Mouse (Mus musculus) neural tube, embryonic 13.5 days (tissue): ENCODE measurements around the gene Rilpl1. TPM values are rescaled to one million over a fixed set of nuclear protein-coding genes. Genes with fewer than 3 reads are reported as not detected.
A peak's percentile ranks its signal among the peaks of the same experiment; 100 is the strongest.

ENCODE experiments used
- ATAC-seq: fragments of 200-750 bp; cut with Nextera tagmentation; 2 replicates; pipeline ENCODE4 v1.8.0; 2017; ENCODE audit warnings: low read depth, mild to moderate bottlenecking, moderate TSS enrichment, moderate library complexity
- H3K27ac ChIP-seq: fragments of 300-500 bp; sonication (generic); replicated peaks from 2 replicates; pipeline ENCODE4 v1.5.1; 2015; ENCODE audit warnings: moderate library complexity, mild to moderate bottlenecking, inconsistent platforms
- H3K27me3 ChIP-seq: fragments of 300-500 bp; sonication (generic); 2 replicates; pipeline ENCODE4 v1.6.1; 2015; ENCODE audit warnings: mild to moderate bottlenecking, inconsistent platforms
- H3K36me3 ChIP-seq: fragments of 300-500 bp; sonication (generic); 2 replicates; pipeline ENCODE4 v1.6.1; 2015; ENCODE audit warnings: mild to moderate bottlenecking, inconsistent platforms
- H3K4me1 ChIP-seq: fragments of 300-500 bp; sonication (generic); replicated peaks from 2 replicates; pipeline ENCODE4 v1.6.1; 2015; ENCODE audit warnings: inconsistent platforms
- H3K4me2 ChIP-seq: fragments of 300-500 bp; sonication (generic); 2 replicates; pipeline ENCODE4 v1.6.1; 2015; ENCODE audit warnings: inconsistent platforms, mild to moderate bottlenecking, moderate library complexity
- H3K4me3 ChIP-seq: fragments of 300-500 bp; sonication (generic); 2 replicates; pipeline ENCODE4 v1.5.1; 2015; ENCODE audit warnings: mild to moderate bottlenecking, inconsistent platforms
- H3K9ac ChIP-seq: fragments of 300-500 bp; sonication (generic); 2 replicates; pipeline ENCODE4 v1.6.1; 2015; ENCODE audit warnings: moderate library complexity, mild to moderate bottlenecking, inconsistent platforms
- H3K9me3 ChIP-seq: fragments of 300-500 bp; sonication (generic); 2 replicates; pipeline ENCODE4 v1.6.1; 2016; ENCODE audit warnings: inconsistent platforms
- WGBS: fragments of 180-500 bp; shearing (Covaris S2); methylation state at CpG from one replicate; pipeline ENCODE4 v1.1.7; 2015; 5-methylcytosine and 5-hydroxymethylcytosine counted together
- polyA plus RNA-seq: library from polyadenylated mRNA; unstranded; fragments of >200 nt; fragmentation: Nextera tagmentation; extraction: Ambion mirVana; gene quantifications from 2 replicates; pipeline ENCODE4 v1.2.1, GENCODE M21; 2015

Gene Rilpl1
- polyA plus RNA-seq, 1 experiment from 2014 or later = 14.4 TPM

- WGBS = under 1% methylated on average over 81 of the region's 89 CpGs
- Histone ChIP-seq H3K9ac (peak overlapping the region; percentile 88), H3K27me3 (no peaks in the 10 kb centered on the region), H3K36me3 (peaks cover 30% of the 10 kb centered on the region), H3K4me3 (peak overlapping the region; percentile 87), H3K27ac (peak overlapping the region; percentile 86), H3K4me1 (peaks cover 21% of the 10 kb centered on the region), H3K9me3 (no peaks in the 10 kb centered on the region), H3K4me2 (peak overlapping the region; percentile 84)
- peak; percentile 78 for ATAC-seq
Measured at GRCm38 (mm10) chr5:124540905-124541601, 9.9 kb upstream of the Rilpl1 start.

DNA sequence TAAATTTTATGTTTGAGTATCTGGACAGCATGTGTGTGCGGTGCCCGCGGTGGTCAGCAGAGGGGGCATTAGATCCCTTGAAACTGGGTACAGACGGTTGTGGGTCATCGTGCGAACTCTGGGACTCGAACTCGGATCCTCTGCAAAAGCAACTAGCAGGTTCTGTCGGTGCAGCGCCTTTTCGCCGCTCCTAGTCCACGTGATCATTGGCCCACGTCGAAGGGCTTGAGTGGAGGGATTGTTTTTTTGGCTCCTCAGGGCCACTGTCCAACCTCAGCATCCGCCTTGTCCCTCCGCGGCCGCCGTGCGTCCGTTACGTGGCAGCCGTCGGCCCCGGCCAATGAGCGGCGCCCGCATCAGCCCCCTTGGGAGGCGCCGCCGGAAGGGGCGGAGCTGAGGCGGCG lies 9.2 kb upstream of the Rilpl1 start, which contains the start of gene Tmed2:
Gene Tmed2 (plus strand): TSS at position 313 of the 404 bp plus-strand sequence.
- under 1% methylated on average over 35 of the region's 35 CpGs for WGBS
- peaks cover 23% of the 10 kb centered on the region for H3K36me3 ChIP-seq
- peak within 1 kb of the TSS; percentile 84 for H3K4me2 ChIP-seq
- ATAC-seq = peak; percentile 96
- peak within 1 kb of the TSS; percentile 88 for H3K9ac ChIP-seq
- H3K4me1 ChIP-seq = peaks cover 21% of the 10 kb centered on the region
- H3K27ac ChIP-seq = peak within 1 kb of the TSS; percentile 86
- H3K27me3 ChIP-seq = no peaks in the 10 kb centered on the region
- no peaks in the 10 kb centered on the region for H3K9me3 ChIP-seq
- H3K4me3 ChIP-seq = peak within 1 kb of the TSS; percentile 87

GRCm38 (mm10) chr5:124539905-124540304 lies 8.7 kb upstream of the Rilpl1 start:
- no peak for ATAC-seq
- H3K36me3 ChIP-seq = peaks cover 18% of the 10 kb centered on the region
- peak overlapping the region; percentile 70 for H3K27ac ChIP-seq
- H3K27me3 ChIP-seq = no peaks in the 10 kb centered on the region
- H3K9me3 ChIP-seq = no peaks in the 10 kb centered on the region
- H3K4me3 ChIP-seq = peak overlapping the region; percentile 87
- no peak overlapping the region for H3K9ac ChIP-seq
- H3K4me1 ChIP-seq = peaks cover 21% of the 10 kb centered on the region
- peak overlapping the region; percentile 38 for H3K4me2 ChIP-seq
- WGBS = 76% methylated on average over 4 of the region's 4 CpGs

DNA sequence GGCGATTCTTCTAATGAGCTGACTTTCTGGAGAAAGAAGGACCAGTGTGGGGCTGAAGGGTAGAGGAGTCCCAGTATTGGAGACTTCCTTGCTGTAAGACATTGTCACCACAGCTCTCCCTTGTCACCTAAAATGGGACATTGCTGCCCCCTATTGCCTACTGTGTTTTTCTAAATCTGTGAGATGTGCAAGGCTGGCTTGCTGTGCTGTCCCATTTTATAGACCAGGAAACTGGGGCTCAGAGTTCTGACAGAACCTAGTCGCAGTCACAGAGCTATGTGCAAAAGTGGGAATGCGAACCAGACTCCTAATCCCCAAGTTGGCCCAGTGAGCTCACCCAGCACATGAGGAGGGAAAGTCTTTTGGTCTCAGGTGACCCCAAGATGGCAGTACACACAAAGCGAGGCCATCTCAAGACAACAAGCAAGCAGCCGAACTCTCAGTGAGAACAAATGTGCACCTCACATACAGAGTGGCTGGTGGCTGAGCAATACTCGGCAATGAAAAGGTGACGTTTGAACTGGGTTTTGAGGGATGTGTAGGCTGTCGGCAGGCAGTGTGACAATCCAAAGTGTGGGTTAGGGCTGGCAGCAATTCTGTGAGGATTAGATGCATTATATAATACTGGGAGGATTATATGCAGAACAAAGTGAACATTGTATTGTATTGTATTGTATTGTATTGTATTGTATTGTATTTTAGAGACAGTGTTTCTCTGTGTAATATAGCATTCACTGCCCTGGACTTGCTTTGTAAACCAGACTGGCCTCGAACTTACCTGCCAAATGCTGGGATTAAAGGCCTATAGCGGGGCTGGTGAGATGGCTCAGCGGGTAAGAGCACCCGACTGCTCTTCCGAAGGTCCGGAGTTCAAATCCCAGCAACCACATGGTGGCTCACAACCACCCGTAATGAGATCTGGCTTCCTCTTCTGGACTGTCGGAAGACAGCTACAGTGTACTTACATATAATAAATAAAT lies 7.9 kb upstream of the Rilpl1 start:
- Histone ChIP-seq H3K9me3 (no peaks in the 10 kb centered on the region), H3K4me3 (no peak overlapping the region), H3K4me1 (peaks cover 21% of the 10 kb centered on the region), H3K9ac (no peak overlapping the region), H3K27ac (no peak overlapping the region), H3K4me2 (no peak overlapping the region), H3K27me3 (no peaks in the 10 kb centered on the region), H3K36me3 (peaks cover 10% of the 10 kb centered on the region)
- 80% methylated on average over 16 of the region's 16 CpGs for WGBS
- ATAC-seq = no peak

DNA sequence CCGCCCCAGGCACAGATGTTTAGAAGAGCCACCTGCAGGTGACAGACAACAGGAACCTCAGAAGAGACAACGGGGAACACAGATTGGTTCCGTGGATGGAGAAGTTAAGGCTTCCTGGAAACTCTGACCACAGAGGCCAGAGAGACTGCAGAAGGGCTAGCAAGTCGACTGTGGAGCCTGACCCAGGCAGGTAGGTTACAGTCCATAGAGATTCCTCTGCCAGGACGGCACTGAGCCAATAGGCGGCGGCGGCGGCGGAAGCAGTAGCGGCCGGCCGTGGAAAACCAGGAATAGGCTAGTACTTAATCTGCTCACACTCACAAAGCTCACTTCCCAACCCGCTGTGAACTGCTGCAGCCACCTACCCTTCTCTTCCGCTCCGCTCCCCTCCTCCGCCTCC lies 5.6 kb upstream of the Rilpl1 start:
- Histone ChIP-seq H3K9me3 (no peaks in the 10 kb centered on the region), H3K36me3 (no peaks in the 10 kb centered on the region), H3K4me3 (peak overlapping the region; percentile 15; the same call in 1 of the 2 replicates), H3K27ac (no peak overlapping the region), H3K4me1 (peaks cover 16% of the 10 kb centered on the region), H3K9ac (peak overlapping the region; percentile 53), H3K27me3 (no peaks in the 10 kb centered on the region), H3K4me2 (peak overlapping the region; percentile 41)
- ATAC-seq = no peak
- WGBS = 4% methylated on average over 17 of the region's 17 CpGs

GRCm38 (mm10) chr5:124535016-124535415 lies 3.8 kb upstream of the Rilpl1 start:
- WGBS = 71% methylated on average over 5 of the region's 5 CpGs
- Histone ChIP-seq H3K4me1 (peaks cover 22% of the 10 kb centered on the region), H3K27ac (no peak overlapping the region), H3K36me3 (no peaks in the 10 kb centered on the region), H3K27me3 (no peaks in the 10 kb centered on the region), H3K9me3 (no peaks in the 10 kb centered on the region), H3K9ac (no peak overlapping the region), H3K4me2 (no peak overlapping the region), H3K4me3 (no peak overlapping the region)
- ATAC-seq = no peak

- Histone ChIP-seq H3K9ac (no peak overlapping the region; the same call in 1 of the 2 replicates), H3K36me3 (no peaks in the 10 kb centered on the region), H3K4me3 (no peak overlapping the region), H3K4me2 (0 out of 2 replicates have a peak overlapping the region, but pooled peaks have one; percentile 81), H3K27me3 (no peaks in the 10 kb centered on the region), H3K27ac (0 out of 2 replicates have a peak overlapping the region, but pooled peaks have one; percentile 28), H3K9me3 (no peaks in the 10 kb centered on the region), H3K4me1 (peaks cover 43% of the 10 kb centered on the region)
- 41% methylated on average over 7 of the region's 7 CpGs for WGBS
- ATAC-seq = no peak
Measured at GRCm38 (mm10) chr5:124532451-124532850, 1.3 kb upstream of the Rilpl1 start.

- H3K4me1 ChIP-seq = peaks cover 39% of the 10 kb centered on the region
- peak; percentile 74 for ATAC-seq
- 15% methylated on average over 14 of the region's 14 CpGs for WGBS
Measured at GRCm38 (mm10) chr5:124531583-124531930, 366 bp upstream of the Rilpl1 start.

GRCm38 (mm10) chr5:124529697-124530096 lies 1.5 kb downstream of the Rilpl1 start:
- ATAC-seq = no peak
- no peaks in the 10 kb centered on the region for H3K9me3 ChIP-seq
- peak overlapping the region; percentile 77 for H3K9ac ChIP-seq
- H3K36me3 ChIP-seq = peaks cover under 1% of the 10 kb centered on the region; the same call in 1 of the 2 replicates
- H3K4me2 ChIP-seq = peak overlapping the region; percentile 81
- no peak overlapping the region for H3K27ac ChIP-seq
- H3K4me1 ChIP-seq = peaks cover 38% of the 10 kb centered on the region
- H3K4me3 ChIP-seq = peak overlapping the region; percentile 77
- 63% methylated on average over 8 of the region's 8 CpGs for WGBS
- H3K27me3 ChIP-seq = no peaks in the 10 kb centered on the region

More at GRCm38 (mm10) chr5:124531583-124531930, 366 bp upstream of the Rilpl1 start:
- Histone ChIP-seq H3K4me2 (peak overlapping the region; percentile 81), H3K36me3 (no peaks in the 10 kb centered on the region), H3K27ac (peak overlapping the region; percentile 84), H3K27me3 (no peaks in the 10 kb centered on the region), H3K9me3 (no peaks in the 10 kb centered on the region), H3K4me3 (peak overlapping the region; percentile 77), H3K9ac (peak overlapping the region; percentile 77)

GRCm38 (mm10) chr5:124529191-124529651 lies 2.0 kb downstream of the Rilpl1 start:
- H3K36me3 ChIP-seq = peaks cover 3% of the 10 kb centered on the region; the same call in 1 of the 2 replicates
- ATAC-seq = no peak
- H3K9ac ChIP-seq = peak overlapping the region; percentile 77
- H3K27ac ChIP-seq = peak overlapping the region; percentile 38; the same call in 1 of the 2 replicates
- peaks cover 38% of the 10 kb centered on the region for H3K4me1 ChIP-seq
- WGBS = 24% methylated on average over 8 of the region's 8 CpGs
- H3K4me2 ChIP-seq = peak overlapping the region; percentile 81
- no peaks in the 10 kb centered on the region for H3K9me3 ChIP-seq
- H3K4me3 ChIP-seq = peak overlapping the region; percentile 77
- no peaks in the 10 kb centered on the region for H3K27me3 ChIP-seq

- Histone ChIP-seq H3K9ac (peak overlapping the region; percentile 77), H3K27ac (peak overlapping the region; percentile 38), H3K9me3 (no peaks in the 10 kb centered on the region), H3K36me3 (peaks cover 3% of the 10 kb centered on the region; the same call in 1 of the 2 replicates), H3K27me3 (no peaks in the 10 kb centered on the region), H3K4me2 (peak overlapping the region; percentile 81), H3K4me1 (peaks cover 38% of the 10 kb centered on the region), H3K4me3 (peak overlapping the region; percentile 77)
- WGBS = 37% methylated on average over 9 of the region's 9 CpGs
- ATAC-seq = no peak
Measured at GRCm38 (mm10) chr5:124528791-124529190, 2.4 kb downstream of the Rilpl1 start.
